Mouse (Mus musculus): Measurements from ENCODE around the gene Ano1.

DNA sequence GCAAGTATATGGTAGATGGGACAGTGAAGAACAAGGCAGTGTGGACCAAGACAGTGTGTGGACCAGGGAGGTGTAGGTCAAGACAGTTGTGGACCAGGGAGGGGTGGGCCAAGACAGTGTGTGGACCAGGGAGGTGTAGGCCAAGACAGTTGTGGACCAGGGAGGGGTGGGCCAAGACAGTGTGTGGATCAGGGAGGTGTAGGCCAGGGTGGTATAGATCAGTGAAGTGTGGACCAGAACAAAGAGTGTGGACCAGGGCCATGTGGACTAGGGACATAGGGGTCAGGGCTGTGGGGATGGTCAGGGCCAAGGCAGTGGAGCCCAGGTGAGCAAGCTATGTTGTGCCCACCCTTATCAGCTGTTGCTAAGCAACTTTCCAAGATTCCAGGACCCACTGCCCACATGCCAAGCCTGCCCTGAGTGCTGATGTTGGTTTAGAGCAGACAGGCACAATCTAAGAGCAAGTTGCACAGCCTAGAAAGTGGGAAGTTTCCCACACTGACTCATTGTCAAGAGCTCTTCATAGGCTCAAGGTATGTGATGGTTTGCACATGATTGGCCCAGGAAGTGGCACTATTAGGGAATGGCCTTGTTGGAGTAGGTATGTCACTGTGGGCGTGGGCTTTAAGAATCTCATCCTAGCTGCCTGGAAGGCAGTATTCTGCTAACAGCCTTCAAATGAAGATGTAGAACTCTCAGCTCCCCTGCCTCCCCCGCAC is 64.0 kb downstream of the Ano1 start:
- TF ChIP-seq FLI1 (IDR thresholded peaks at IDR 0.05; ENCODE audit: low read length) (no peak), GATA1 (IDR thresholded peaks at IDR 0.05; ENCODE audit: borderline replicate concordance, low read length) (no peak)
